ENCODE assay signal across 8 mouse cellular contexts in genomic region chr4:88721791-88722721, GRCm38 (mm10). TPM values are rescaled to one million over a fixed set of nuclear protein-coding genes. Genes with fewer than 3 reads are reported as not detected.
A peak's percentile ranks its signal among the peaks of the same experiment; 100 is the strongest.
DNase-seq lines count a peak whose midpoint lies in the region; ATAC-seq lines count a peak whose summit lies in the region.

Gm26566 (plus strand) TSS chr4:88721805.
Klhl9 (minus strand) TSS chr4:88722465.

- peak within 1 kb of the TSS; percentile 99 for H3K27ac ChIP-seq in hindbrain, embryonic 12.5 days

- peak within 1 kb of the TSS; percentile 99 for H3K9ac ChIP-seq in hindbrain, embryonic 12.5 days

- peak within 1 kb of the TSS; percentile 92 for H3K4me3 ChIP-seq in hindbrain, embryonic 12.5 days

- H3K4me2 ChIP-seq in hindbrain, embryonic 12.5 days (replicated peaks), result peak within 1 kb of the TSS; percentile 81

- no peaks in the 10 kb centered on the region for H3K9me3 ChIP-seq in hindbrain, embryonic 12.5 days (replicated peaks)

- WGBS in hindbrain, embryonic 12.5 days, result under 1% methylated on average over 81 of the region's 82 CpGs

- H3K36me3 ChIP-seq in hindbrain, embryonic 12.5 days, result peaks cover 12% of the 10 kb centered on the region

- ATAC-seq in hindbrain, embryonic 12.5 days (ENCODE audit: low FRiP score), result peak; percentile 97

- no peaks in the 10 kb centered on the region for H3K27me3 ChIP-seq in hindbrain, embryonic 12.5 days

- peaks cover 26% of the 10 kb centered on the region for H3K4me1 ChIP-seq in hindbrain, embryonic 12.5 days

- peak; percentile 97 for DNase-seq in Muller cell, postnatal 12 days (ENCODE audit: inconsistent ontology term)
- peak; percentile 95 for DNase-seq in cerebellum, adult 9-11 months
- DNase-seq in frontal cortex, adult 2 months (ENCODE audit: extremely low spot score in 1 of 2, low spot score in 1 of 2), result peak; percentile 65 to 86
- DNase-seq in layer of hippocampus, postnatal 14 days (ENCODE audit: low spot score in 2 of 2), result peak; percentile 88 to 94
- peak; percentile 94 for DNase-seq in lung, postnatal 14 days
- DNase-seq in retina, adult 2 months (ENCODE audit: low read depth, low spot score), result peak; percentile 87
- peak; percentile 87 to 89 for DNase-seq in thymus, postnatal 36 days

RNA-seq across cellular contexts. Expression of gene Gm26566, which starts in this region (rescaled TPM):
- polyA plus RNA-seq in frontal cortex, adult 2 months (2012; rRNA removed), result 0.80 and 1.0 TPM in 2 replicates
- 1.4 and 1.9 TPM in 2 replicates for polyA plus RNA-seq in hindbrain, embryonic 12.5 days (2016; fragmentation: Nextera tagmentation; extraction: Ambion mirVana)
- total RNA-seq in layer of hippocampus, postnatal 14 days (2021), result 1 to 10 TPM; 1.1 to 2.1 TPM

RNA-seq across cellular contexts. Expression of gene Klhl9, which starts in this region (rescaled TPM):
- 43.0 and 47.0 TPM in 2 replicates for polyA plus RNA-seq in frontal cortex, adult 2 months (2012; rRNA removed)
- polyA plus RNA-seq in hindbrain, embryonic 12.5 days (2016; fragmentation: Nextera tagmentation; extraction: Ambion mirVana), result 144 and 152 TPM in 2 replicates
- 100 to 1,000 TPM; 105 to 106 TPM for total RNA-seq in layer of hippocampus, postnatal 14 days (2021)

Comparison
In these comparisons a context has a peak if more than half of its experiments do, and no peak if none do; other contexts are left out.
1. Peak in every context shown above with its lines: DNase-seq, ATAC-seq, H3K4me3 ChIP-seq and H3K27ac ChIP-seq.